Mouse (Mus musculus) G1E (cell line): Measurements from ENCODE around the gene Sptlc2.

ENCODE experiments used
- CTCF ChIP-seq: IDR thresholded peaks from 2 replicates; pipeline ENCODE4 v1.5.1; 2012; ENCODE audit warnings: low read depth, low read length, inconsistent platforms, mixed read lengths
- GATA1 ChIP-seq: IDR thresholded peaks from 2 replicates; pipeline ENCODE4 v1.6.1; 2012; ENCODE audit warnings: borderline replicate concordance, low read length, inconsistent platforms, mixed read lengths
- POLR2AphosphoS5 ChIP-seq: IDR thresholded peaks from 2 replicates; pipeline ENCODE4 v1.6.1; 2012; ENCODE audit warnings: low read depth, low read length, inconsistent platforms; ENCODE audit not compliant: insufficient replicate concordance
- TAL1 ChIP-seq: conservative IDR thresholded peaks from 2 replicates; pipeline ENCODE4 v1.6.1; 2012; ENCODE audit warnings: low read depth, low read length, inconsistent platforms, mixed read lengths

DNA sequence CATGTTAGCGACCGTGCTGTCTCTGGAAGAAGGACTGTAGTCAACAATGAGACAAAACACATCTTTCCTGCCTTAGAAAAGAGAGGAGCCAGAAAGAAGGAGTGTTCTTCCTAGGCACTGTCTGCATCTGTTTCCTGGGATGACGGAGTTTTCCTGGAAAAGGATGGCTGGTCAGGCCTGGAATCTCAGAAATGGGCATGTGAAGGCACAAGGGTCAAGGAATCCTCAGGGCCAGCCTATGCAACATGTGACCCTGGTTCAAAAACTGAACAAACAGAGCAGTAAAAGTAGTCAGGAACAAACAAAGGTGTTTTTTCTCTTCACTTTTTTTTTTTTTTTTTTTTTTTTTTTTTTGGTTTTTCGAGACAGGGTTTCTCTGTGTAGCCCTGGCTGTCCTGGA, 9.0 kb upstream of the Sptlc2 start:
- TF ChIP-seq GATA1 (no peak), CTCF (no peak), TAL1 (no peak), POLR2AphosphoS5 (no peak)
